17 mouse cellular contexts compared by ENCODE assay signal in genomic region chr13:92775916-92776315, GRCm38 (mm10). TPM values are rescaled to one million over a fixed set of nuclear protein-coding genes. Genes with fewer than 3 reads are reported as not detected.
"Had no signal": no experiment of that assay in that cellular context is flagged by ENCODE, and none has a peak within 500 bp of the region (broad histone marks: within the 10 kb centered on the region; RNA-seq: fewer than 3 reads in every experiment).

No protein-coding gene starts in this region.

- H3K36me3 ChIP-seq: midbrain, embryonic 10.5 days; midbrain, embryonic 12.5 days; neural tube, embryonic 12.5 days had no signal

- ATAC-seq: midbrain, embryonic 16.5 days had no signal

- H3K4me3 ChIP-seq: midbrain, embryonic 10.5 days; midbrain, embryonic 12.5 days; myocyte; neural tube, embryonic 12.5 days had no signal

- H3K9ac ChIP-seq: lung, embryonic 14.5 days; midbrain, embryonic 12.5 days; neural tube, embryonic 12.5 days had no signal

- DNase-seq: lung, adult 18-20 months; lung, embryonic 14.5 days; lung, postnatal 10 days; midbrain, embryonic 14.5 days; retina, postnatal 1 day; right cerebral cortex, adult 18-20 months; right cerebral cortex, postnatal 25 days; right cerebral cortex, postnatal 4 days; spleen, adult 18-20 months; thymus, adult 18-20 months; thymus, postnatal 14 days; thymus, postnatal 36 days had no signal

- H3K4me2 ChIP-seq: lung, embryonic 14.5 days; midbrain, embryonic 12.5 days; neural tube, embryonic 12.5 days had no signal

- H3K4me1 ChIP-seq: midbrain, embryonic 10.5 days; midbrain, embryonic 12.5 days had no signal

- H3K9me3 ChIP-seq: midbrain, embryonic 10.5 days; midbrain, embryonic 12.5 days; neural tube, embryonic 12.5 days had no signal

- H3K27me3 ChIP-seq: midbrain, embryonic 12.5 days; neural tube, embryonic 12.5 days had no signal

- H3K27ac ChIP-seq: midbrain, embryonic 10.5 days; midbrain, embryonic 12.5 days; neural tube, embryonic 12.5 days had no signal

RNA-seq across cellular contexts. Expression of gene Thbs4, which starts 18.7 kb away (rescaled TPM):
- polyA plus RNA-seq: myocyte had no signal
